Mouse (Mus musculus) cerebellum, adult 9-11 months (tissue): ENCODE measurements around the gene Mkln1.

Experiments
- DNase-seq: peaks from one replicate; pipeline ENCODE4 v3.0.0; 2022

The Mkln1 gene

DNA sequence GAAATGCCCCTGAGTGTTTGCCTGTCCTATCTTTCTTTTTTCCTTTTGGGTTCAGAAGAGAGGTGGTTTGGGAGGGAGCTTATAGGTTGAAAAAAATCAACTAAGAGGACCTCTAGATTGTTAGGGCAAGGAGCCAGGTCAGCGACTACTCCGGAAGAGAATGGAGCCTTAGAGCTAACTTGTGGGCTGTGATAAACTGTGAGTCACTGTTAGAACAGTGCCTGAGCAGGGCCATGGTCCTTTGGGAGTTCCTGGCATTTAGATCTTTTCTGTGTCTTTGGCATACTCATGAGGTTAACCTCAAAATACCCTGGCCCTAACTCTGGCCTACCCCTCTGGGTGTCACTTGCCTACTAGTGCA, 119.8 kb downstream of the Mkln1 start:
- no peak for DNase-seq

DNA sequence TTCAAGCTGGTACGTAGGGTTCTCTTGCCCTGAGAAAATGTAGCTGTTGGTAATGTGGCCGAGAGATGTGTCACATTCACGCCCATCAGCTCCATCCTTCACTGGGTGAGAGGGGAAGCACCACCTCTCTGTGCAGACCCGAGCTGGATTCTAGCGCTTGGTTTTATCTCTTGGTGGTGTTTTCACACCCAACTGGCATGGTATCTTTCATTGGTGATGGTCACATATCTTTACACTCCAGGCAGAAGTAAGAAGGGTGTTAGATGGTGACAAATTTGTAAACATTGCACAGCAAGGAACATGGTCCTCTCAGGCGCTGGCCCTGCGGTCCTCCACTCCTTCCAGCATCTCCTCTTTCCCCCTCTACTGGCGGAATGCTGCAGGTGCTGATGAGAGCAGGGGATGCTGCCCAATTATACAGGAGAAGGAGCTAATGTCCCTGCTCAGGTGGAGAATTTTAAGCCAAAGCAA, 120.5 kb downstream of the Mkln1 start:
- DNase-seq, result no peak

DNA sequence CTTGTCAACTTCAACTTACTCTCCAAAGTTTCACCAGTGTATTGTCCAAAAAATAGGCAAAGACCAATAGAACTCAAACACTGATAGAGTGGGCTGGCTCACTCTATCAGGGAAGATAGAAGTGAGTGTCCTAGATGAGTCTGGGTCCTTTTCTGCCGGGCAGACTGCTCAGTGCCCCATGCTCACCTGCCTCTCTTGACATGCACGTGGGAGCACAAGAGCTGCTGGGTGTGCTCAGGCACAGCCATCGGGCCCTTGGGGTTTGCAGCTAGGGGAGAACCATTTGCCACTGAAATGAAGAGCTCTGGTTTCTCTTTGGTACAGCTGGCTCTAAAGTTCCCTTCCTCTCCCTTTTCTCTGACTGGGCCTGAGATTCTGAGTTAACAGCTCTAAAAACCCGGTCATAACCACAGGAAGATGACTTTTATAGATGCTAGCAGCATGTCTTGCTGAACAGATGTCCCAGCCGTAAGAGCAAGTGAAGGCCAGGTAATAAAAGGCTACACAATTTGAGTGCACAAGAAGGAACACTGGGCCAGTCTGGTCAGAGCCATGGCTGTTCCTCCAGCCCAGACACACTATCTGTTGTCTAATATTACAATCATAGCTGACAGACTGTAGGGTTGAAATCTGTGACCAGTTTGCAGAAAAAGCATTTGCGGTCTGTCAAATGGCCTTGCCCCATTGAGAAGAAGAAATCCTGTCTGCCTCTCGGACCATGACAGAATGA, 122.1 kb downstream of the Mkln1 start:
- DNase-seq, result no peak

DNA sequence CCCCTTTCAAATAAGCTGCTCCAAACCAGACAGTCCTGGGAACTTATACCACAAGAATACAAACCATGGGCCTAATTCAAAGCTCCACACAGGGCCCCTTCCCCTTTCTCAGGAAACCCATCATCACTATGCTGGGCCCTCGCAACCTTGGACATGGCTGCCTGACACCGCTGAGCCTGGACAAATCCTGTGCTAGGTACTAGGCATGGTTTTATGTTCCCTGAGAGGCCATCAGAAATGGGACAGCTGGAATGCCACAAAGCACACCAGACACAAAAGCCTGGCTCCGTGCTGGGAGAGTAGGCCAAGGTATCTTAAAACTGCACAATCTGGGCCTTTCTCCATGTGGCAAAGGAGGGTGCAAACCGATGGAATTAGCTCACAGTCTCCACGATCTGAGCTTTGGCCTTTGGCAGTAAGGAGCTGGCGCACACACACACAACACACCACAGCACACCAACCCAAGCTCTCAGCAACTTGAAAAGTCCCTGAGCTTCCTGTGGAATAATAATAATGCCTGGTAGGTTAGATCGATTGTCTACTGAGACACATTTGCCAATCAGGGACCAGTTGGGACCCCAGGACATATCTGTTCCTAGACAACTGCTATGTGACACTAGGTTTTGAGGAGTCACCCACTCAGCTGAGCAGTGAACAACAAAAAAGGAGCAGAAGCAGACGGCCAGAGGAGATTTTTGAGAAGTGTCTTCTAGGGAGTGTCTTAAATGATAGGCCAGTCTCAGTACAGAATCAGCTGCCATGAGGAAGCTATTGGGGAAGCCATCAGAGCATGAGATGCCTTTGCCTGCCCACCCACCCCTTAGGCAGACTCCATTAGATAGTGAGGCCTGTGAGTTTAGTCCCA, 123.2 kb downstream of the Mkln1 start:
- DNase-seq, result no peak

DNA sequence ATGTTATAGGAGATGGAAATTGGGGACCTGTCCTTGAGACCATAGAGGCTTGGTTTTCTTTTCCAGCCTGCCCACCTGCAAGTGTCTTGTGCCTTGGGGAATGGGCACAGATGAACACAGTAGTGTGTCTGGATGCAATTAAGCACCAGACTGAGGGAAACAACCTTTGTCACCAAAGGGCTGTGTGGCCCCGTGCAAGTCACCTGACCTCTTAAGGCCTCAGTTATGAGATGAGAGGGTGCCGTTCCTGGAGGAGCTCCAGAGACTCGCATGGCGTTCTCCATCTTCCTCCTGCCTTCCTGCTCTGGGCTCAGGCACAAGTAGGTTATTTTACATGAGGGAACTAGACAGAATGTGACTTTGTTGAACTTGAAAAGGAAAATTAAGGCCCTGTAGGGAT, 123.9 kb downstream of the Mkln1 start:
- DNase-seq, result no peak

DNA sequence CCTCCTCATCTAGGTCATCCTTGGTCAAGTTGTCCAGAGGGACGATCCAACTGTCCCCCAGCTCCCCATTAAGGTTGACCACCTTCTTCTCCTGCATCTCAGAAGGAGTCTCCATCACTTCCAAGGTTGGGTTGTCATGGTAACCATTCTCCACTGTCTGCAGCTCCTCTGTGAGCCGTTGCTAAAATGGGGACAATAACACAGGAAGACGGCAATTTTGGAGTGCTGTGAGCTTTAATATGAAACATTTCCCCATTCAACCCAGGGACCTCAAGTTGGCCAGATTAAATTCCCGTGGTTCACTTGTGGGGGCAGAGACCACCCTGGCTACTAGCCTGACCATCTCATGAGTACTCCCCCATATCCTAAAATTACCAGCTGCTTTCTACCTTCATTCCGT, 124.5 kb downstream of the Mkln1 start:
- no peak for DNase-seq

DNA sequence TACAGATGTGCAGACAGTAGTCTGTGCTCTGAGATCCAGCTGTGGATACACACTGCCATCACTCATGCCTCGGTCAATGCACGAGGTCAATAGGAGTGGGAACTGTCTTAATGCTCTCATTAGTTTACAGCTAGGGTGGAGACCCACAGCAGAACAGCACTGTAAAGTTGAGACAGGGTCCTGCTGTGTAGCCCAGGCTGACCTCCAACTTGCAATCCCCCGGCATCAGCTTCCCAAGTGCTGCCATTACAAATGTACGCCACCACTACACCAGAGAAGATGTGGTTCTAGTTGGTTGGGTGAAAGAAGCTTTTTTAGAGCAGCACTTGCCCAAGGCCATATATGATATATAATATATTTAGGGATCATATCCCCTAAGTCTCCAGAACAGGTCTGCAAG, 125.1 kb downstream of the Mkln1 start:
- no peak for DNase-seq

DNA sequence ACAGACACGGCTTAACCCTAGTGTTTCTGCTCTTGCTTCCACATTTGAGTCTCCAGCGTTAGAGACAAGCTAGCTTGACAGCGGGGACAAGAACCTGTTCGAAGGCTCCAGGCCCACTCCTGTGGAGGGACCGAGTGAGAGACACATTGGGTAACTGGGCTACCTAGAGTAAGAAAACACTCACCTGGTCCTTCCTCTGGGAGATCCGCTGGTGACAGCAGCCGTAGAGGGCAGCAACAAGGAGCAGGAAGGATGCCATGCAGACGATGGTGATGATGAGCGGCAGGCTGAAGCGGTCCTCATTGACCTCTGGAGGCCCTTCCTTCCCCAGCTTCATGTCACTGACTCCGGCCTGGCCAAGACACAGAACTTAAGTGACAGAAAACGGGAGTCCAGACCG, 125.6 kb downstream of the Mkln1 start:
- DNase-seq, result no peak

DNA sequence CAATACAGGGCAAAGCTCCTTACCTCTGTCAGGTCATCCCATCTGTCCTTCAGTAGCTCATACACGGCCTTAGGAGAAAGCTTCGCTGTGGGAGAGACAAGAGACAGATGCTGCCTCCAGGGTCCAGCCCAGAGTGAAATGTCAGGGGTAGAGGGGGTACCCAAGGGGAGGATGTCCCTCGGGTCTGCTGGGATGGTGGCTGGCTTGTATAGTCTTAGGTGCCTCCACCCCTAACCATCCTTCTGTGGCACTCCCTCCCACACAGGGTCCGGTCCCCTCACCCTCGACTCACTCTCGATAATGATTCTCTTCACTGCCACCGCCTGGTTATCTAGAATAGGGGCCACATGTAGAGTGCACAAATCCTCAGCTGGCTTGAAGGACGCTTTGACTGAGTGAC, 126.1 kb downstream of the Mkln1 start:
- no peak for DNase-seq

DNA sequence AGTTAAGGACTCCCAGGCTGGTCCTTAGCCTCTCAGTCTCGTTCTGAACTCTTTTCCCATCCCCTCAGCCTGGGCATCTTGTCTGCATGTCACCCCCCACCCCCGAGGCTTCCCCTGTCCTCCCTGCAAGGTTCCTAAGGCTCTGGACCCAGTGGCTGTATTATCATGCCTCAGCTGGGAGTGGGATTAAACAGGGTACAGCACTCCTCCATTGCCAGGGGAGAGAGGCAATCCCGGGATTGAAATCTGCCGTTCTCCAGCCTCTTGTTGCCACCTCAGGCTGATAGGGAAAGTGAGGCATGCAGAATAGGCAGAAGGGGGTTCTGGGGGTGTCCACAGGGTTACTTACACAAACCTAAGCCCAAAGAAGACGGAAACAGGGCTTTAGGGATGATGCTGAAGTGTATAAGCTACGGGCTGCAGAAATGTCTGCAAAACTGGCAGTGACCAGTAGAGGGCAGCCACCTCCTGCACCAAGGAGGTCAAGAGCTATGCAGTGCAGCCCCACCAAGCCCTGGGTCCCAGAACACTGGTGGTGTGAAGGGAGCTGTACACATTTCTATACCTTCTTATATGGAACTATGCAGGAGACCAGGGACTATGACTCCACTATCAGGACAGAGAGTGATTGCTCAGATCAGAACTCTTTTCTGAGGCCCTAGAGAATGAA, 126.8 kb downstream of the Mkln1 start:
- no peak for DNase-seq

DNA sequence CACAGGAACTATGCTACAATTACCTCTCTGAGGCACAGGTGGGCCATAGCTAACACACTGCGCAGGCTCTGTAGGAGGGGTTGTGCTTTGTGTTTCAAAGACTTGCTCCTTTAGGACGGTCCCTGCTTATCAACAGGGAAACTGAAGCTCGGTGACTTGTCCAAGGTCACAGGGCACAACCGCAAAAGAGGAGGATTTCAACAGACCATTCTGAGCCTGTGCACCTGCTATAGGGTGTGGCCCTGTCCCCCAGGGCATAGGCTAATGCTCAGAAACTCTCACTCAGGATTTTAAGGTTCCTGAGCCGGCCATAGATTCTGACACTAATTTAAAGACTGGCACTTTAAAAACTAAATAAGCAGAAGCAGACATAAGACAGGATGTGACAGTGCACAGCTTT, 128.4 kb downstream of the Mkln1 start:
- DNase-seq, result no peak

DNA sequence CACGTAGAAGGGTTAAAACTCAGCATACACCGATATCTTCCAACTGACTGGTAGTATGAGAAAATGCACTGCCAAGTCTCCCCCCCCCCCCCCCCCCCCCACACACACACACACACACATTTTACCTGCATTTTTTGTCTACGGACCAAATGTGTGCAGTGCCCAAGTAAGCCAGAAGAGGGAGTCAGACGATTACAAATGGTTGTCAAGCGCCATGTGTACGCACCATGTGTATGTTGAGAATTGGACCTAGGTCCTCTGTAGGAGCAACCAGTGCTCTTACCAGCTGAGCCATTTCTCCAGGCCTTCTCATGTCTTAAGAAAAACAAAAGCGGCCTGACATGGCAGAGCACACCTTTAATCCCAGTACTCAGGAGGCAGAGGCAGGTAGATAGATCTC, 129.4 kb downstream of the Mkln1 start:
- DNase-seq, result no peak

DNA sequence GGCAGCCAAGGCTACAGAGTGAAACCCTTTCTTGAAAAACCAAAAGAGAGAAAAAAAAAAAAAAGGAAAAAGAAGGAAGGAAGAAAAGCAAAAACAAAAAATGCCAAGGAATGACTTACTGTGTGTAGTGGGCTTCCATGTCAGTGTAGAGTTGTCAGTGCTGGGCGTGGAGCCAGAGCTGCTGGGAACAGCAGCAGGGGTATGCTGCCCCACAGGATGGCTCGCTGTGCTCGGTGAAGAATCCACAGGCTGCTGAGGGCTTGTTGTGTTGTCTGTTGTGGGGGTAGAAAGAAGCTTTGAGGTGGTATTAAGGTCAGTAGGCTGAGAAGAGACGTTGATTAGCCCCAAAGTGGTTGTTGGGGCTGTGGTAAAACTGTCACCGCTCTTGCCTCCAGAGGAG, 129.8 kb downstream of the Mkln1 start:
- DNase-seq, result no peak

DNA sequence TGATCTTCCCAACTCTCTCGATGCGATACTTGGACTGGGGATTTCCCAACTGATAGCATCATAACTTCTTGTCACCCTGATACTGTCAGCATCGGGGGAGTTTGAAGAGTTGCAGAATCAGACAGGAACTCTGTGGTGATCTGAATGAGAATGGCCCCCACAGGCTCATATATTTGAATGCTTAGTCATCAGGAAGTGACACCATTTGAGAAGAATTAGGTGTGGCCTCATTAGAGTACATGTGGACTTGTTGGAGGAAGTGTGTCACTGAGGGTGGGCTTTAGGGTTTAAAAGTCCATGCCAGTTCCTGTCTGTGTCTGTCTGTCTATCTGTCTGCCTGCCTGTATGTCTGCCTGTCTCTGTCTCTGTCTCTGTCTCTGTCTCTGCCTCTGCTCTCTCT, 133.3 kb downstream of the Mkln1 start:
- DNase-seq, result no peak

DNA sequence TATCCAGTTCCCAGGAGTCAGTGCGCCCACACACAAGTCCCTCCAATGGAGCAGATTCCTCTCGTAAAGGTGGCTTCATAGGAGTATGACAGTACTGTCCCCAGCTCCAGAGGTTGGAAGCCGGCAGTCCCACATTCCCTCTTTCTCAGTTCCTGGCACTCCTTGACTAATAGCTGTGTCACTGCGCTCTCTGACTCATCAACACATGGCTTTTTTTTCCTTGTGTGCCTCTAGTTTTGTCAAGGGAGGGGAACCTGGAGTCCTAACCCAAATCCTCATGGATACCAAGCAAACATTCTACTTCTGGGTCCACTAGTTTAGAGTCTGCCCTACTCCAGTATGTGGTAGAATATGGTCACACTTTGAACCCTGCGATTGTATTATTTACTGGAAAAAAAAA, 136.2 kb downstream of the Mkln1 start:
- no peak for DNase-seq

DNA sequence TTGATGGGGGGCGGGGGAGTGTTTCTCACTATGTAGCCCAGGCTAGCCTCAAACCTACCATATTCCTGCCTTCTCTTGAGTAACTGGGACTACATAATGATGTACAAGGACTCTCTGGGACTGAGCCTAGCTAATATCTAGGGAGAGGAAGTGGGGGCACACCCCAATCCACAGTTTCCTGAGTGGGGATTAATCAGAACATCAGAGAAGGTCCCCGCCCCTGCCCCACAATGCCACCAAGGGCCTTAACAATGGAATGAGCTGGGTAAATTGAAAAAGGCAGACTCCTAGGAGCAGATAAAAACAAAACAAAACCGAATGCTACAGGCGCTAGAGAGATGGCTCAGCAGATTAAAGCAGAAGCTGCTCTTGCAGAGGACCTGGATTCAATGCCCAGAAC, 138.7 kb downstream of the Mkln1 start:
- DNase-seq, result no peak

DNA sequence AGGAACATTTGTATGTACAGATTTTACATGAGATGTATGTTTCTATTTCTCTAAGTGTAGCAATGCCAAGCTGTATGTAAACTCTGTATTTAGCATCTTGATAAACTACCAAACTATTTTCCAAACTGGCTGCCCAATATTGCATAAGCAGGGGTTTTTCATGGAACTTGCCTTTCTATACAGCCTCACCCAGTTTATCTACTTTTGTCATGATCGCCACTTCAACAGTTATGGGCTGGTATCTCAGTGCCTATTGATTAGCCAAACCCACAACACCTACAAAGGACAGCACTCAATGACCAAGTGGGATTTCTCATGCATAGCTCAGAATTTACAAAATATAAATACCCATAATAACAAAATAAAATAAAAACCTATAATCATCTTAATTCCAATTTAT, 139.6 kb downstream of the Mkln1 start:
- no peak for DNase-seq

DNA sequence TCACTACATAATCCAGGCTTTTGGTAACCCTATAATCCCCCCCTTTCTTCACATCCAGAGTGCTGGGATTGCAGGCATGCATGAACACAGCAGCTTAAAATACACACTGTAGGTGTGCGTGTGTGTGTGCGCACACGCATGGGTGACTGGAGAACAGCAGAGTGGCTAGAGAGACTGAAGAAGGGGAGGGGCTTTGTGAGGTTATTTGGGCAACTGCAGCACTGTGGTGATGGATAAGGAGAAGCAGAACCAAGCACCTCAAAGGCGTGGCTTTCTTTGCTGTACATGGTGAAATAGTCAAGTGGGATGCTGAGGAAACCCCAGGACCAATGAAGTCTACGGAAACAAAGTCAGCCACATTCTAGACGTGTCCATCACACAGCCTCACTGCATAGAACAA, 141.5 kb downstream of the Mkln1 start:
- no peak for DNase-seq

DNA sequence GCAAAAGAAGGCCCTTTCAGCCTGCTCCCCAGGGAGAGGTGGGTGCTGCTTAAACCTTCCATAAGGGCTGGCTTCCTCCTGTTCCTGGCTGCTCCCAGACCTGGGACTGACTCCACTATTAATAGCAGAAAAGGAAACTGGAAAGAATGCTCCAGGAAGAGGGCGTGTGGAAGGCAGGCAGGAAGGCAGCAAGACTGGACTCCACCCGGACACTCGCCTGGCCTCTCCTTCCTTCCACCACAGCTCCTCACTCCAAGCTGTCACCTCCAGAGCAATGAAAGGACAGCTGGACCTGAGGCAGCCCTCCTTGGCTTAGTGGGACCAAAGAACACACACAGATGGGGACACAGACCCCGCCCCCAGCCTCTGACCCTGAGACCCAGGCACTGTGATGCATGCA, 145.8 kb downstream of the Mkln1 start:
- DNase-seq, result no peak

DNA sequence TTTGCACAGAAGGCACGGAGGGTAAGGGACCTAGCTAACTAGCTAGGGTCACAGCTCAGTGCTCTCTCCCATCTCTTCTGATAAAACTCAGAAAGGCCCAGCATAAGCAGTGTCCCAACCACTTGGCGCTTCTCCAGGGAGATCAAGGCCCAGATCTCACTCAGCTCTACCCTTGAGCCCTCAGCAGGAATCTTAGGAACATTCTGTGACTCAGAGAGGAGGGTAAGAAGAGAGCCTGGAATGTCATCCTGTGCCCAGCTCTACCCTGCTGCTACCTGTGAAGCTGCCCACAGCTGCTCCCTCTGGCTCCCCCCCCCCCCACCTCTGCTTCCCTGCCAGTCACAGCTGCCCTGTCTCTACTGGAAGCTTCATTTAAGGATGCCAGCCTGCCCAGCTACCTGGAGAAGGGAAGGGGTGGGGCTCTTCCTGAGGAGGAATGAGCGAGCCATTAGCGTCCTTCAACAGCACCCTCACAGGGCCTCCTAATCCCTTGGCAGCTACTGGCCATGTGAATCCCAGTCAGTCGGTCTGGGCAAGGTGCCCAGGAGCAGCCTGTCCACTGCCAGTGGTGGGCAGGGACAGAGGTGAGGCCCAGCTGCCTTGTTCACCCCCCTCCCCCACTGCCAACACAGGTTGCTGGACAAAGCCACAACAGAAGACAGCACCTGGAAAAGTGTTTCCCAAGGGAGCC, 151.0 kb downstream of the Mkln1 start:
- no peak for DNase-seq

DNA sequence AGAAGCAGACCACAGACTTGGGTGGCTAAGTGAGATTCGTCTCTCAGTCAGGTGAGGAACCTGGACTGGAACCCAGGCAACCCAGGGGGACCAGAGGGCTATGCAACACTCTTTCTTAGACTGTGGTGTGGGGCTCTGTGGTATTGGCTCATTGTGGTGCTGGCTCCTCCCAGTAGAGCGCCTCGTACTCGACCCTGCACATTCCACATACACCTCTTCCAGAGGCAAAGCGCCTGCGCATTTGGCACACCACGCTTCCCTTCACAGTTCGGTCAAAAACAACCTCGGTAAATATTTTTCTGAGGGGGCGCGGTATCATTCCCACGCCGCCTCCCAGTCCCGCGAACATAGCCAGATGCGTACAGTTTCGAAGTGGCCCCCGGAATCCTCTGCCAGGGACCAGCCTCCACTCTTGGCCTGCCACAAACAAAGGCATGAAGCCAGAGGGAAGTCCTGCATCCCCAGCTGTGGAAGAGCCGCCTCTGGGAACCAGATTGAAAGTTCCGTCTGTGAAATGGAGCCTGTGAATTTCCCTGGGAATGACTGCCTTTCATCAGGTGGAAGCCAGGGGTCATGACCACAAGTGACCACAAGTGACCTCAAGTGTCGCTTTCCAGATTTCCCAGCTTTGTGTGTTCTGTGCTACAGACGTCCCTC, 152.5 kb downstream of the Mkln1 start:
- DNase-seq, result no peak

DNA sequence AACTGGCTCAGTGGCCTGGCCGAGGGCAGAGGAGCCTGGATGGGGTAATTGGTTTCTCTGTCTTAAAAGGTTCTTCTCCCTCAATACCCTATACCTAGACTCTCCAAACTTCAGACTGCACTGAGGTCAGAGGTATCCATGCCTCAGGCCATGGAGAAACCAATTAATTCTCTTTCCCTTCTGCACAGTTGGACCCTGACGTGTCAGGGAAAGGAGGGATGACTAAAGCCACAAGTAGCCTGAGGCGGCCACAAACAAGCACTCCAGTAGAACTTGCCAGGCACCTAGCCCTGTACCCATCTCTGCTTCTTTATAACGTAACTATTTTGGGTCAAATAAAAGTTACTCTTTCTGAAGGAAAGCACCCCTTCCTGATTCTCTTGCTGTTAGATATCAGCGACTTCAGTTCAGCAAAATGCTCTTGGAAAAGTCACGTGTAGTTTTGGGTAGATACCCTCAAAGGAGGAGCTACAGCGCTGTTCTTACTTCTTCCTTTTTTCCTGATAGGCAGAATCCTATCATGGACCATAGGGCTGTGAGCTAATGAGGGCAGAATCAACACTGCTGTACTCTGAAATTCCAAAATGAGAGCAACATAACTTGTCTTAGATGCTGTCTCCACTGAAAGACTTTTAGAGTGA, 158.0 kb downstream of the Mkln1 start:
- DNase-seq, result no peak
